Mouse (Mus musculus): Measurements from ENCODE around the gene Lrrk1. TPM values are rescaled to one million over a fixed set of nuclear protein-coding genes. Genes with fewer than 3 reads are reported as not detected.

The Lrrk1 gene
- polyA plus RNA-seq, 1 experiment = 9.8 TPM

- peaks cover 52% of the 10 kb centered on the region for H3K36me3 ChIP-seq (replicated peaks; ENCODE audit: low read length)
- peak overlapping the region; percentile 78 for H3K4me3 ChIP-seq (replicated peaks)
- peaks cover 92% of the 10 kb centered on the region for H3K4me1 ChIP-seq
- TF ChIP-seq FLI1 (IDR thresholded peaks at IDR 0.05; ENCODE audit: low read length) = no peak; the same call in 1 of the 2 replicates
- peaks cover 9% of the 10 kb centered on the region; the same call in 1 of the 2 replicates for H3K9me3 ChIP-seq
- no peaks in the 10 kb centered on the region for H3K27me3 ChIP-seq (replicated peaks)
Measured at GRCm38 (mm10) chr7:66179120-66179581, 209.0 kb downstream of the Lrrk1 start.

GRCm38 (mm10) chr7:66178101-66178500, 210.0 kb downstream of the Lrrk1 start:
- H3K27me3 ChIP-seq (replicated peaks) = no peaks in the 10 kb centered on the region
- TF ChIP-seq FLI1 (IDR thresholded peaks at IDR 0.05; ENCODE audit: low read length) (no peak), GATA1 (IDR thresholded peaks at IDR 0.05; ENCODE audit: borderline replicate concordance, low read length) (no peak)
- H3K9me3 ChIP-seq = peaks cover 9% of the 10 kb centered on the region; the same call in 1 of the 2 replicates
- H3K4me1 ChIP-seq = peaks cover 89% of the 10 kb centered on the region
- no peak overlapping the region for H3K4me3 ChIP-seq (replicated peaks)
- peaks cover 59% of the 10 kb centered on the region for H3K36me3 ChIP-seq (replicated peaks; ENCODE audit: low read length)

GRCm38 (mm10) chr7:66176929-66177328, 211.2 kb downstream of the Lrrk1 start:
- Histone ChIP-seq H3K4me3 (replicated peaks) (no peak overlapping the region), H3K27me3 (replicated peaks) (no peaks in the 10 kb centered on the region), H3K9me3 (peaks cover 7% of the 10 kb centered on the region; the same call in 1 of the 2 replicates), H3K4me1 (peaks cover 84% of the 10 kb centered on the region), H3K36me3 (replicated peaks; ENCODE audit: low read length) (peaks cover 68% of the 10 kb centered on the region)
- TF ChIP-seq FLI1 (IDR thresholded peaks at IDR 0.05; ENCODE audit: low read length) = no peak
- no peak for TF ChIP-seq GATA1 (IDR thresholded peaks at IDR 0.05; ENCODE audit: borderline replicate concordance, low read length)

Other genes starting within 250 kb of the Lrrk1 start
- gene Gm10974, start 22.4 kb downstream of the Lrrk1 start, polyA plus RNA-seq (2012; ENCODE audit: insufficient read depth, low replicate concordance) = not detected in 2 replicates
- not detected in 2 replicates for gene Aldh1a3, start 39.2 kb upstream of the Lrrk1 start, polyA plus RNA-seq (2012; ENCODE audit: insufficient read depth, low replicate concordance)

Measured in megakaryocyte, embryonic 14.5 days (primary cell).